Mouse (Mus musculus) stomach, postnatal 0 days (tissue): ENCODE results near the gene Lypd6b. TPM values are rescaled to one million over a fixed set of nuclear protein-coding genes. Genes with fewer than 3 reads are reported as not detected.

Experiments
- ATAC-seq: fragments of 200-750 bp; cut with Nextera tagmentation; 2 replicates; pipeline ENCODE4 v1.8.0; 2017; ENCODE audit not compliant: low FRiP score, low TSS enrichment
- DNase-seq: peaks from one replicate; pipeline ENCODE4 v3.0.0-alpha.2; 2016; ENCODE audit warnings: low spot score
- H3K27ac ChIP-seq: fragments of 300-500 bp; sonication (generic); replicated peaks from 2 replicates; pipeline ENCODE4 v1.5.1; 2014; ENCODE audit warnings: mild to moderate bottlenecking, control low read depth
- H3K27me3 ChIP-seq: fragments of 300-500 bp; sonication (generic); 2 replicates; pipeline ENCODE4 v1.6.1; 2014; ENCODE audit warnings: low read length; ENCODE audit not compliant: control insufficient read depth, insufficient read depth
- H3K36me3 ChIP-seq: fragments of 300-500 bp; sonication (generic); 2 replicates; pipeline ENCODE4 v1.6.1; 2014; ENCODE audit warnings: low read length, mixed read lengths; ENCODE audit not compliant: control insufficient read depth, insufficient read depth
- H3K4me1 ChIP-seq: fragments of 300-500 bp; sonication (generic); replicated peaks from 2 replicates; pipeline ENCODE4 v1.6.1; 2014; ENCODE audit warnings: antibody characterized with exemption; ENCODE audit not compliant: control insufficient read depth, insufficient read depth
- H3K4me2 ChIP-seq: fragments of 300-500 bp; sonication (generic); replicated peaks from 2 replicates; pipeline ENCODE4 v1.6.1; 2014; ENCODE audit warnings: low read depth, mild to moderate bottlenecking, control low read depth, moderate library complexity
- H3K4me3 ChIP-seq: fragments of 300-500 bp; sonication (generic); 2 replicates; pipeline ENCODE4 v1.5.1; 2014; ENCODE audit warnings: low read depth, low read length, control low read depth
- H3K9ac ChIP-seq: fragments of 300-500 bp; sonication (generic); 2 replicates; pipeline ENCODE4 v1.6.1; 2014; ENCODE audit warnings: mild to moderate bottlenecking, low read length, control low read depth, mixed read lengths
- H3K9me3 ChIP-seq: fragments of 300-500 bp; sonication (generic); 2 replicates; pipeline ENCODE4 v1.6.1; 2016; ENCODE audit warnings: low read length; ENCODE audit not compliant: control insufficient read depth
- CTCF ChIP-seq: IDR thresholded peaks from 2 replicates; pipeline ENCODE4 v1.5.1; 2016; ENCODE audit warnings: antibody characterized with exemption, low read depth, mild to moderate bottlenecking, moderate library complexity
- EP300 ChIP-seq: optimal IDR thresholded peaks from 2 replicates; pipeline ENCODE3; 2016; ENCODE audit warnings: antibody characterized with exemption
- WGBS: fragments of 180-500 bp; shearing (Covaris S2); extraction: QIAGEN DNeasy Blood & Tissue Kit; methylation state at CpG from one replicate; pipeline ENCODE4 v1.1.7; 2014; 5-methylcytosine and 5-hydroxymethylcytosine counted together
- polyA plus RNA-seq: library from polyadenylated mRNA; unstranded; fragments of >200 nt; fragmentation: Nextera tagmentation; extraction: Ambion mirVana; gene quantifications from 2 replicates; pipeline ENCODE4 v1.2.1, GENCODE M21; 2015

Gene Lypd6b
- polyA plus RNA-seq, 1 experiment from 2014 or later: 31.8 TPM

DNA sequence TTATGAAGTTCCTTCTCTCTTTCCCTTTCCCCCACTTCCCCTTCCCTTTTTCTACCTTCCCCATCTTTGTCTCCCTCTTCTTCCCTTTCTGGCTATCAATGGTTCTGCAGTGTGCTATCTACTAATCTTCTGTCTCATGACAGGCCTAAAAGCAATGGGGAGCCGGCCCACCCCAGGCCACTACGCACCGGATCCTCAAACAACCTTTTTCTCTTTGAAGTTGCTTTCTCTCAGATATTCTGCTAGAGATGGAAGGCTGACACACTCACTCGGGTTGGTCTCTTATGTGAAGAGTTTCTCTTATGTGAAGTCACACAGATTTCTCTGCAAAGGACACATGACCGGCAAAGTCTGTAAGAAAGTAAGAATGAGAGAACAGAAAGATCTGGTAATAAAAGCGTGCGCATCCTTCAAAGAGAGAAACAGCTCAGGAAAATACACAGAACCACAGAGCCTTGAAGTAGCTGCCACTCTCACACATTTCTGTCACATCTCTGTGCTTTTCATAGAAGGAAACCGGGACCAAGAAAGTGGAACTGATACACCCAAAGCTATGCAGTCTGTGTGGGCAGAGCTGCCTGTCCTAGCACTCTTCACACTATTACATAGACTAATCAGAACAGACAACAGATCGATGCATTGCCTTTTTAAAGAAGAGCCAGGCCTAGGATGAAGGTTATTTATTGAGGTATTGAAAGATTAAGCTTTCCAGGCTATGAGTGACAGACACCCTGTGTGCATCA, 80.8 kb downstream of the Lypd6b start:
- no peaks in the 10 kb centered on the region for H3K36me3 ChIP-seq
- no peak overlapping the region for H3K27ac ChIP-seq
- ATAC-seq (no peak), DNase-seq (no peak)
- no peak overlapping the region for H3K9ac ChIP-seq
- H3K4me1 ChIP-seq: no peaks in the 10 kb centered on the region
- TF ChIP-seq EP300 (no peak), CTCF (no peak)
- no peak overlapping the region for H3K4me2 ChIP-seq
- H3K9me3 ChIP-seq: no peaks in the 10 kb centered on the region
- H3K4me3 ChIP-seq: no peak overlapping the region
- WGBS: 86% methylated on average over 9 of the region's 9 CpGs
- H3K27me3 ChIP-seq: no peaks in the 10 kb centered on the region

DNA sequence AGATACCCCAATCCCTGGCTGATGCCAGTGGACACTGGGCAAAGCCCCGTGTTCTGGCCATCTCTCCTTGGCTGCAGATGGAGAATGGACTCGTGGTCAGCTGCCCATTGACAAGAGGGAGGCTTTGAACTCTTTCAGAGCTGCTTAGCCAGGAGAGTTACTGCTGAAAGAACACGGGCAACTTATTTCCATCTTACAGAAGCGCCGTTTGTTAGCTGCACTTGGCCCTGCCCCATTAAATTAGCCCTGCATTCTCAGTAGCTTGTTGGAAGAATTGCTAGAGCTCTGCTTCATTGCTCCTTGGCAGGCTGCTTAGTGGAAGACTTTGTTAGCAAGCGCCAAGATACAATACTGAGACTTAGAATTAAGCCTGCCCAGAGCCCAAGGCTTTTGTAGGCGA, 81.6 kb downstream of the Lypd6b start:
- Histone ChIP-seq H3K4me1 (no peaks in the 10 kb centered on the region), H3K4me3 (no peak overlapping the region), H3K27ac (no peak overlapping the region), H3K9me3 (no peaks in the 10 kb centered on the region), H3K36me3 (no peaks in the 10 kb centered on the region), H3K4me2 (no peak overlapping the region), H3K9ac (no peak overlapping the region), H3K27me3 (no peaks in the 10 kb centered on the region)
- WGBS: 78% methylated on average over 7 of the region's 7 CpGs
- no peak for ATAC-seq
- no peak for DNase-seq
- no peak for TF ChIP-seq EP300

DNA sequence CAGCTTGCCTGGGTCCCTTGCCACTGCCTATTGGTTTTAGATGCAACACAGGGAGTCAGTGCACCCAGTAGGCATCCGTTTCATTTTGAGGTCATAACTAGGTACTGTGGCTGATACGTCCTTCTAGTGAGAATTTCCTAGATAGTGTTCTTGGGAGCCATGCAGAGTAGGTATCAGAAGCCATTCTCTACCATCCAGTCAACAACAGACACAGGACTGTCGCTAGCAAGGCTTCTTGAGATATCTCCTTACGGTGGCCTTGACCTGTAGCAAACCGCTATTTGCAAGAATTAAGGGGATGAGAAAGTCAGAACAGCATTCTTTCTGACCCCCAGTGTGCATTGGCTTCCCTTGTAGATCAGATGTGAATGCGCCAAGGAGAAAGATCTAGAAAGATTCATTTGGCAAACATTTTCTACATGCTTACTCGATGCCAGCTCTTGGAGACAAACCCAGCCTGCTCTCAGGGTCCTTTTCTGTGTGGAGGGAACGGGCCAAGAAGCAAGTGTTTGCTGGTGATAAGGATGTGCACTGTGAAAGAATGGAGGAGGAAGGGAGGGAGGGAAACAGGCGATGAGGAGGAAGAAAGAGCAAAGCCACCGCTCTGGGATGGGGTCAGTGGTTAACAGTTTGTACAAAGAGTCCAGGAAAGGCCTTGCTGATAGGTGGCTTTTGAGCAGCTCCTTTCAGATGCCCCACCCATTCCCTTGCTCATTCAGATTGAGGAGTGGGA, 82.5 kb downstream of the Lypd6b start:
- Histone ChIP-seq H3K9ac (no peak overlapping the region), H3K4me1 (no peaks in the 10 kb centered on the region), H3K4me2 (no peak overlapping the region), H3K27ac (no peak overlapping the region), H3K36me3 (no peaks in the 10 kb centered on the region), H3K27me3 (no peaks in the 10 kb centered on the region), H3K9me3 (no peaks in the 10 kb centered on the region), H3K4me3 (no peak overlapping the region)
- WGBS: 75% methylated on average over 10 of the region's 10 CpGs
- DNase-seq (no peak), ATAC-seq (no peak)
- no peak for TF ChIP-seq EP300
- TF ChIP-seq CTCF: no peak

DNA sequence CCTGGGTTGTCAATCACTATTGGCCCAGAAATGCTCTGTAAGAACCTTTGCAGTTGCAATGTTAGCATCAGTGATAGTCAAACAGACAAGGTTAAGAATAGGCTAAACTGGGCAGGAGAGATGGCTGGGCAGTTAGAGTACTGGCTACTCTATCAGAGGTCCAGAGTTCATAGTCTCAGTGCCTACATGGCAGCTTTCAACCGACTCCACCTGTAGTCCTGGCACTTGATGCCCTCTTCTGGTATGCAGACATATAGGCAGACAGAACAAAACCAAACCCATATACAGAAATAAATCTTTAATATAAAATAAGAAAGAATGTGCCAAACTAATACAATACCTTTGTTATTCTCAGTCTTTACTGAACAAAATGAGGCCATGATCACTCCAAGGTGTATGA, 83.5 kb downstream of the Lypd6b start:
- WGBS: 43% methylated on average over 1 of the region's 1 CpGs
- Histone ChIP-seq H3K4me3 (no peak overlapping the region), H3K27me3 (no peaks in the 10 kb centered on the region), H3K36me3 (no peaks in the 10 kb centered on the region), H3K4me2 (no peak overlapping the region), H3K9me3 (no peaks in the 10 kb centered on the region), H3K9ac (no peak overlapping the region), H3K27ac (no peak overlapping the region), H3K4me1 (no peaks in the 10 kb centered on the region)
- ATAC-seq: peak; percentile 67; the same call in 1 of the 2 replicates
- no peak for DNase-seq
- TF ChIP-seq CTCF (peak; percentile 51), EP300 (no peak)

DNA sequence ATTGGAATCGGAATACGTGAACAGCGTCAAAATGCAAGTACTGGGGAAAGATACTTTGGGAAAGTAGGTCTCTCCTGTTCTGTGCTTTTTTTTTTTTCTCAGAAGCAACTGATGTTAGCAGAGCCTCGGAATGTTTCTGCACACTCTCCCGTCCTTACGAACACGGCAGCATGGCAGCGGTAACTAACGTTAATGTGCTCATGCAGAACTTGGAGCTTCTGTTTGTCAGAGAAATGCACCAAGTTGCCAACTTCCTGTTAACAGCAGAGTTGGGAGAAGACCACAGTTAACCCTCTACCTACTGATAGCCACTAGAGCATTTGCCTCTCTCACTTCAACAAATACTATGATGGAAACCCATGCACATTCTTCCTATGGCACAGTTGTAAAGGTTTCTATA, 93.0 kb downstream of the Lypd6b start:
- DNase-seq: no peak
- H3K27ac ChIP-seq: 0 out of 2 replicates have a peak overlapping the region, but pooled peaks have one; percentile 35

DNA sequence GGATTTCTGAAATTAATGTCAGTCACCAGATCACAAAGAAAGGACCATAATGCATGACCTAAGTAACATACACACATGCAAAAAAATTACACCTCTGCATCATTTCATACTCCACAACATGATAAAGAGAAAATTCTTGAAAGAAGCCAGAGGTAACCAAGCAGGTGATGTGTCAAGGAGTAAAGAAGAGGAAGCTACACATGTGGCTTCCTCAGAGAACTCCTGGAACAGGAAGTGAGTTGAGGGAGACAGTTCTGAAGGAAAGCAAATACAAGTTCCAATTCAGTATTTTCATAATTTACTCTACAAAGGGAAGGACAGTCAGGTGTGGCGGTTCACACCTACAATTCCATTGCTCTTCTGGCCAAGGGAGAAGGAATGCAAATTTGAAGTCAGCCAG, 93.5 kb downstream of the Lypd6b start:
- DNase-seq: no peak
- WGBS: 77% methylated on average over 1 of the region's 1 CpGs
- H3K4me3 ChIP-seq: no peak overlapping the region
- H3K9ac ChIP-seq: no peak overlapping the region
- no peaks in the 10 kb centered on the region for H3K4me1 ChIP-seq
- ATAC-seq: no peak
- H3K9me3 ChIP-seq: no peaks in the 10 kb centered on the region
- TF ChIP-seq CTCF (no peak), EP300 (no peak)
- no peak overlapping the region for H3K4me2 ChIP-seq
- no peak overlapping the region for H3K27ac ChIP-seq
- H3K27me3 ChIP-seq: no peaks in the 10 kb centered on the region
- no peaks in the 10 kb centered on the region for H3K36me3 ChIP-seq

More for the DNA sequence above, 93.0 kb downstream of the Lypd6b start:
- Histone ChIP-seq H3K4me1 (no peaks in the 10 kb centered on the region), H3K4me3 (no peak overlapping the region), H3K27me3 (no peaks in the 10 kb centered on the region), H3K36me3 (no peaks in the 10 kb centered on the region), H3K9ac (no peak overlapping the region), H3K9me3 (no peaks in the 10 kb centered on the region), H3K4me2 (no peak overlapping the region)
- no peak for ATAC-seq
- no peak for TF ChIP-seq EP300
- no peak for TF ChIP-seq CTCF
- WGBS: 33% methylated on average over 9 of the region's 9 CpGs
